Mouse (Mus musculus) stomach, postnatal 0 days (tissue): ENCODE data around the gene Knop1. TPM values are rescaled to one million over a fixed set of nuclear protein-coding genes. Genes with fewer than 3 reads are reported as not detected.

Source experiments
- ATAC-seq: fragments of 200-750 bp; cut with Nextera tagmentation; 2 replicates; pipeline ENCODE4 v1.8.0; 2017; ENCODE audit not compliant: low FRiP score, low TSS enrichment
- DNase-seq: peaks from one replicate; pipeline ENCODE4 v3.0.0-alpha.2; 2016; ENCODE audit warnings: low spot score
- H3K27ac ChIP-seq: fragments of 300-500 bp; sonication (generic); replicated peaks from 2 replicates; pipeline ENCODE4 v1.5.1; 2014; ENCODE audit warnings: mild to moderate bottlenecking, control low read depth
- H3K27me3 ChIP-seq: fragments of 300-500 bp; sonication (generic); 2 replicates; pipeline ENCODE4 v1.6.1; 2014; ENCODE audit warnings: low read length; ENCODE audit not compliant: control insufficient read depth, insufficient read depth
- H3K36me3 ChIP-seq: fragments of 300-500 bp; sonication (generic); 2 replicates; pipeline ENCODE4 v1.6.1; 2014; ENCODE audit warnings: low read length, mixed read lengths; ENCODE audit not compliant: control insufficient read depth, insufficient read depth
- H3K4me1 ChIP-seq: fragments of 300-500 bp; sonication (generic); replicated peaks from 2 replicates; pipeline ENCODE4 v1.6.1; 2014; ENCODE audit warnings: antibody characterized with exemption; ENCODE audit not compliant: control insufficient read depth, insufficient read depth
- H3K4me2 ChIP-seq: fragments of 300-500 bp; sonication (generic); replicated peaks from 2 replicates; pipeline ENCODE4 v1.6.1; 2014; ENCODE audit warnings: low read depth, mild to moderate bottlenecking, control low read depth, moderate library complexity
- H3K4me3 ChIP-seq: fragments of 300-500 bp; sonication (generic); 2 replicates; pipeline ENCODE4 v1.5.1; 2014; ENCODE audit warnings: low read depth, low read length, control low read depth
- H3K9ac ChIP-seq: fragments of 300-500 bp; sonication (generic); 2 replicates; pipeline ENCODE4 v1.6.1; 2014; ENCODE audit warnings: mild to moderate bottlenecking, low read length, control low read depth, mixed read lengths
- H3K9me3 ChIP-seq: fragments of 300-500 bp; sonication (generic); 2 replicates; pipeline ENCODE4 v1.6.1; 2016; ENCODE audit warnings: low read length; ENCODE audit not compliant: control insufficient read depth
- CTCF ChIP-seq: IDR thresholded peaks from 2 replicates; pipeline ENCODE4 v1.5.1; 2016; ENCODE audit warnings: antibody characterized with exemption, low read depth, mild to moderate bottlenecking, moderate library complexity
- EP300 ChIP-seq: optimal IDR thresholded peaks from 2 replicates; pipeline ENCODE3; 2016; ENCODE audit warnings: antibody characterized with exemption
- WGBS: fragments of 180-500 bp; shearing (Covaris S2); extraction: QIAGEN DNeasy Blood & Tissue Kit; methylation state at CpG from one replicate; pipeline ENCODE4 v1.1.7; 2014; 5-methylcytosine and 5-hydroxymethylcytosine counted together
- polyA plus RNA-seq: library from polyadenylated mRNA; unstranded; fragments of >200 nt; fragmentation: Nextera tagmentation; extraction: Ambion mirVana; gene quantifications from 2 replicates; pipeline ENCODE4 v1.2.1, GENCODE M21; 2015

Knop1 gene
- polyA plus RNA-seq, 1 experiment from 2014 or later, result 51.4 TPM

- Histone ChIP-seq H3K4me3 (no peak overlapping the region), H3K27ac (no peak overlapping the region), H3K9ac (no peak overlapping the region), H3K36me3 (peaks cover 7% of the 10 kb centered on the region), H3K4me1 (no peaks in the 10 kb centered on the region), H3K9me3 (no peaks in the 10 kb centered on the region), H3K4me2 (no peak overlapping the region), H3K27me3 (no peaks in the 10 kb centered on the region)
- WGBS, result 84% methylated on average over 15 of the region's 15 CpGs
- TF ChIP-seq EP300 (no peak), CTCF (no peak)
- ATAC-seq, result no peak
- DNase-seq, result no peak
Observed at GRCm38 (mm10) chr7:118800112-118800734, 55.8 kb downstream of the Knop1 start.

- Histone ChIP-seq H3K27me3 (no peaks in the 10 kb centered on the region), H3K4me2 (no peak overlapping the region), H3K9ac (no peak overlapping the region), H3K27ac (no peak overlapping the region), H3K9me3 (no peaks in the 10 kb centered on the region), H3K36me3 (peaks cover 7% of the 10 kb centered on the region), H3K4me1 (no peaks in the 10 kb centered on the region), H3K4me3 (no peak overlapping the region)
- no peak for ATAC-seq
- WGBS, result 82% methylated on average over 6 of the region's 6 CpGs
- TF ChIP-seq CTCF (no peak), EP300 (no peak)
- no peak for DNase-seq
Observed at GRCm38 (mm10) chr7:118798105-118798570, 57.9 kb downstream of the Knop1 start.

GRCm38 (mm10) chr7:118797600-118797999 is 58.5 kb downstream of the Knop1 start:
- Histone ChIP-seq H3K36me3 (peaks cover 7% of the 10 kb centered on the region), H3K9ac (no peak overlapping the region), H3K9me3 (no peaks in the 10 kb centered on the region), H3K4me2 (no peak overlapping the region), H3K27ac (no peak overlapping the region), H3K4me3 (no peak overlapping the region), H3K27me3 (no peaks in the 10 kb centered on the region), H3K4me1 (no peaks in the 10 kb centered on the region)
- ATAC-seq (no peak), DNase-seq (no peak)
- no peak for TF ChIP-seq EP300
- no peak for TF ChIP-seq CTCF
- WGBS, result 78% methylated on average over 7 of the region's 7 CpGs

GRCm38 (mm10) chr7:118796838-118797237 is 59.2 kb downstream of the Knop1 start:
- no peak for TF ChIP-seq CTCF
- no peak for TF ChIP-seq EP300
- 92% methylated on average over 9 of the region's 9 CpGs for WGBS
- peaks cover 9% of the 10 kb centered on the region for H3K36me3 ChIP-seq

GRCm38 (mm10) chr7:118795779-118796178 is 60.3 kb downstream of the Knop1 start:
- 86% methylated on average over 8 of the region's 8 CpGs for WGBS

More at GRCm38 (mm10) chr7:118796838-118797237, 59.2 kb downstream of the Knop1 start:
- Histone ChIP-seq H3K4me3 (no peak overlapping the region), H3K4me2 (no peak overlapping the region), H3K9ac (no peak overlapping the region), H3K27ac (no peak overlapping the region), H3K4me1 (no peaks in the 10 kb centered on the region), H3K9me3 (no peaks in the 10 kb centered on the region), H3K27me3 (no peaks in the 10 kb centered on the region)
- ATAC-seq (no peak), DNase-seq (no peak)

GRCm38 (mm10) chr7:118793899-118794298 is 62.2 kb downstream of the Knop1 start:
- DNase-seq (no peak), ATAC-seq (no peak)
- Histone ChIP-seq H3K27me3 (no peaks in the 10 kb centered on the region), H3K36me3 (peaks cover 10% of the 10 kb centered on the region), H3K27ac (no peak overlapping the region), H3K4me3 (no peak overlapping the region), H3K4me1 (no peaks in the 10 kb centered on the region), H3K4me2 (no peak overlapping the region), H3K9ac (no peak overlapping the region), H3K9me3 (no peaks in the 10 kb centered on the region)
- TF ChIP-seq EP300 (no peak), CTCF (no peak)
- WGBS, result 87% methylated on average over 8 of the region's 8 CpGs

More at GRCm38 (mm10) chr7:118795779-118796178, 60.3 kb downstream of the Knop1 start:
- H3K4me2 ChIP-seq, result no peak overlapping the region
- no peaks in the 10 kb centered on the region for H3K9me3 ChIP-seq
- H3K36me3 ChIP-seq, result peaks cover 10% of the 10 kb centered on the region
- H3K4me3 ChIP-seq, result no peak overlapping the region
- H3K27ac ChIP-seq, result no peak overlapping the region
- ATAC-seq, result no peak
- H3K27me3 ChIP-seq, result no peaks in the 10 kb centered on the region
- TF ChIP-seq EP300, result no peak
- TF ChIP-seq CTCF, result no peak
- no peaks in the 10 kb centered on the region for H3K4me1 ChIP-seq
- no peak for DNase-seq
- H3K9ac ChIP-seq, result no peak overlapping the region

Other genes starting within 250 kb of the Knop1 start
- gene Gde1, start 150.5 kb downstream of the Knop1 start, polyA plus RNA-seq, result 204 and 212 TPM in 2 replicates
- gene Ccp110, start 143.7 kb downstream of the Knop1 start, polyA plus RNA-seq, result 2.6 and 2.7 TPM in 2 replicates
- 31.2 and 32.7 TPM in 2 replicates for gene Vps35l, start 116.0 kb downstream of the Knop1 start, polyA plus RNA-seq
- 1.1 and 1.5 TPM in 2 replicates for gene Iqck, start 502 bp downstream of the Knop1 start, polyA plus RNA-seq
- gene Gprc5b, start 139.0 kb upstream of the Knop1 start, polyA plus RNA-seq, result 0.96 and 1.5 TPM in 2 replicates